Comparison of ENCODE assay signal across 12 mouse cellular contexts in the genomic region with DNA sequence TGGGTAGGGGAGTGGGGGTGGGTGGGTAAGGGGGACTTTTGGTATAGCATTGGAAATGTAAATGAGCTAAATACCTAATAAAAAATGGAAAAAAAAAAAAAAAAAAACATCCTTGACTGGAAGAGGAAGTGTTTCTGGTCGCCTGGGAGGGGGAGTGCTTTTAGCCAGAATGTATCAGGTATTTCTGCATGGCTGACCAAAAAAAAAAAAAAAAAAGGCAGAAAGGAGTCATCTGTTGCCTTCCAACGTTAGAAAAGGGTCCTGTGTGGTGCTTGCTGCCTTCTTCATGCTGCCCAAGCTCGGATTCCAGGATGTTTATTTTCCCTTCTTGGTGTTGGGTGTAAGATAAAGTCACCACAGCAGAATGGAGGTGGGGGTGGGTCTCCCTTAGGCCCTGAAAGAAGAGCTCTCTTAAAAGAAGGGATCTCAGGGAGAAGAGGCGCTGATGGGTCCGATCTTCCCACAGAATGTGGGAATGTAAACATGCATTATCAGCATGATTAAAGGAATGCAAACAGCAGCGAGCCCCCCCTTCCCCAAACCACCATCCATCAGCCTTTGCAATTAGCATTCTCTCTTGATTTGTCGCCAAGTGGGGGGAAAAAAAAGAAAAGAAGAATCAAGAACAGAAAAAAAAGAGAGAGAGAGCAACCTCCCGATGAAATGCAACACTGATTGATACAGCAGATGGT.
A peak's percentile ranks its signal among the peaks of the same experiment; 100 is the strongest.
DNase-seq lines count a peak whose midpoint lies in the region; ATAC-seq lines count a peak whose summit lies in the region.
"Had no signal": no experiment of that assay in that cellular context is flagged by ENCODE, and none has a peak within 500 bp of the region (broad histone marks: within the 10 kb centered on the region; RNA-seq: fewer than 3 reads in every experiment).

No protein-coding gene starts in this region.

- peak; percentile 28; the same call in 1 of the 2 replicates for ATAC-seq in lung, embryonic 15.5 days (ENCODE audit: borderline replicate concordance, extremely low read depth, low FRiP score, low TSS enrichment)
- ATAC-seq in hindbrain, embryonic 13.5 days (ENCODE audit: low FRiP score) = peak; percentile 47
- ATAC-seq in neural tube, embryonic 15.5 days (ENCODE audit: low FRiP score) = peak; percentile 51; the same call in 1 of the 2 replicates

- peak overlapping the region; percentile 35 for H3K4me2 ChIP-seq in lung, embryonic 15.5 days
- peak overlapping the region; percentile 45 for H3K4me2 ChIP-seq in hindbrain, embryonic 13.5 days
- peak overlapping the region; percentile 44 for H3K4me2 ChIP-seq in neural tube, embryonic 15.5 days

- 9% methylated on average over 8 of the region's 8 CpGs for WGBS in lung, embryonic 15.5 days
- WGBS in hindbrain, embryonic 13.5 days = 17% methylated on average over 8 of the region's 8 CpGs
- WGBS in neural tube, embryonic 15.5 days = 18% methylated on average over 8 of the region's 8 CpGs

- intact Hi-C loops in heart, postnatal 14 days (cut with DNase I) = no loop called here

- H3K27me3 ChIP-seq in lung, embryonic 15.5 days = no peaks in the 10 kb centered on the region
- H3K27me3 ChIP-seq in hindbrain, embryonic 13.5 days = 0 out of 2 replicates have a peak, but pooled peaks cover 2% of the 10 kb centered on the region
- no peaks in the 10 kb centered on the region for H3K27me3 ChIP-seq in neural tube, embryonic 15.5 days (replicated peaks)
- H3K27me3 ChIP-seq: megakaryocyte, embryonic 14.5 days had no signal

- DNase-seq in heart, adult 11 months = peak; percentile 27
- DNase-seq in heart, postnatal 14 days = no peak
- DNase-seq in lung, postnatal 25 days (ENCODE audit: low spot score) = no peak
- no peak for DNase-seq in adrenal gland, adult (ENCODE audit: inconsistent age in 2 of 2, low spot score in 1 of 2)
- DNase-seq in ovary, adult 18-20 months (ENCODE audit: low spot score) = no peak
- DNase-seq: adrenal gland, postnatal 14 days; B cell, adult 2 months; cerebellum, postnatal 10 days had no signal

- no peak overlapping the region for H3K9ac ChIP-seq in lung, embryonic 15.5 days
- H3K9ac ChIP-seq in hindbrain, embryonic 13.5 days = 0 out of 2 replicates have a peak overlapping the region, but pooled peaks have one; percentile 35
- no peak overlapping the region for H3K9ac ChIP-seq in neural tube, embryonic 15.5 days (replicated peaks)

- no peaks in the 10 kb centered on the region for H3K36me3 ChIP-seq in lung, embryonic 15.5 days
- H3K36me3 ChIP-seq in hindbrain, embryonic 13.5 days = no peaks in the 10 kb centered on the region
- H3K36me3 ChIP-seq in neural tube, embryonic 15.5 days = no peaks in the 10 kb centered on the region

- H3K4me3 ChIP-seq in lung, embryonic 15.5 days = no peak overlapping the region
- peak overlapping the region; percentile 20; the same call in 1 of the 2 replicates for H3K4me3 ChIP-seq in hindbrain, embryonic 13.5 days
- no peak overlapping the region for H3K4me3 ChIP-seq in neural tube, embryonic 15.5 days (replicated peaks)
- H3K4me3 ChIP-seq: megakaryocyte, embryonic 14.5 days had no signal

- H3K4me1 ChIP-seq in lung, embryonic 15.5 days = peaks cover 4% of the 10 kb centered on the region; the same call in 1 of the 2 replicates
- peaks cover 5% of the 10 kb centered on the region for H3K4me1 ChIP-seq in hindbrain, embryonic 13.5 days (replicated peaks)
- peaks cover 7% of the 10 kb centered on the region for H3K4me1 ChIP-seq in neural tube, embryonic 15.5 days
- H3K4me1 ChIP-seq: megakaryocyte, embryonic 14.5 days had no signal

- H3K27ac ChIP-seq in lung, embryonic 15.5 days = no peak overlapping the region
- peak overlapping the region; percentile 84 for H3K27ac ChIP-seq in hindbrain, embryonic 13.5 days
- H3K27ac ChIP-seq in neural tube, embryonic 15.5 days (replicated peaks) = peak overlapping the region; percentile 72

- H3K9me3 ChIP-seq in lung, embryonic 15.5 days = no peaks in the 10 kb centered on the region
- H3K9me3 ChIP-seq in hindbrain, embryonic 13.5 days = no peaks in the 10 kb centered on the region
- H3K9me3 ChIP-seq in neural tube, embryonic 15.5 days (replicated peaks) = no peaks in the 10 kb centered on the region
